Mouse (Mus musculus) C2C12 (cell line): Measurements from ENCODE around the gene Spag6. TPM values are rescaled to one million over a fixed set of nuclear protein-coding genes. Genes with fewer than 3 reads are reported as not detected.
A peak's percentile ranks its signal among the peaks of the same experiment; 100 is the strongest.

ENCODE experiments used
- H3K27me3 ChIP-seq: one replicate; pipeline ENCODE4 v1.6.1; 2011; ENCODE audit not compliant: control insufficient read depth, insufficient read depth, insufficient read length
- H3K36me3 ChIP-seq: one replicate; pipeline ENCODE4 v1.6.1; 2011; ENCODE audit not compliant: control insufficient read depth, insufficient read depth
- H3K4me3 ChIP-seq: one replicate; pipeline ENCODE4 v1.5.1; 2011; ENCODE audit warnings: mild to moderate bottlenecking, control low read depth; ENCODE audit not compliant: poor library complexity, insufficient read depth, severe bottlenecking
- H3K79me2 ChIP-seq: one replicate; pipeline ENCODE4 v1.6.1; 2011; ENCODE audit not compliant: control insufficient read depth, insufficient read depth
- H3K79me3 ChIP-seq: one replicate; pipeline ENCODE4 v1.6.1; 2011; ENCODE audit warnings: low read depth, control low read depth
- H3ac ChIP-seq: one replicate; pipeline ENCODE3; 2011; ENCODE audit warnings: low read depth; ENCODE audit not compliant: control insufficient read depth, insufficient read length
- CEBPB ChIP-seq: IDR thresholded peaks from one replicate; pipeline ENCODE4 v1.6.1; 2011; ENCODE audit warnings: low read depth, mild to moderate bottlenecking, control low read depth, moderate library complexity
- CTCF ChIP-seq: IDR thresholded peaks from one replicate; pipeline ENCODE4 v1.5.1; 2011; ENCODE audit not compliant: control insufficient read depth, insufficient read depth, insufficient read length
- FOSL1 ChIP-seq: IDR thresholded peaks from one replicate; pipeline ENCODE4 v1.8.0; 2011; ENCODE audit warnings: mild to moderate bottlenecking, low read length; ENCODE audit not compliant: poor library complexity, insufficient read depth, severe bottlenecking
- MAX ChIP-seq: IDR thresholded peaks from one replicate; pipeline ENCODE4 v1.6.1; 2011; ENCODE audit warnings: mild to moderate bottlenecking, control low read depth
- MYOD1 ChIP-seq: IDR thresholded peaks from one replicate; pipeline ENCODE4 v1.6.1; 2011; ENCODE audit warnings: low read depth; ENCODE audit not compliant: control insufficient read depth, insufficient read length
- MYOG ChIP-seq: IDR thresholded peaks from one replicate; pipeline ENCODE4 v1.6.1; 2011; ENCODE audit not compliant: control insufficient read depth, insufficient read length; ENCODE audit errors: extremely low read depth
- USF1 ChIP-seq: IDR thresholded peaks from one replicate; pipeline ENCODE4 v1.6.1; 2011; ENCODE audit warnings: low read depth, mild to moderate bottlenecking, control low read depth, moderate library complexity
- polyA plus RNA-seq: library from polyadenylated mRNA; unstranded; fragments of >200 nt; fragmentation: generic; extraction: Trizol; gene quantifications from one replicate; pipeline ENCODE4 v1.2.1, GENCODE M21; 2012; ENCODE audit warnings: missing spikeins

The Spag6 gene
- polyA plus RNA-seq, 1 experiment, result 0.14 TPM

DNA sequence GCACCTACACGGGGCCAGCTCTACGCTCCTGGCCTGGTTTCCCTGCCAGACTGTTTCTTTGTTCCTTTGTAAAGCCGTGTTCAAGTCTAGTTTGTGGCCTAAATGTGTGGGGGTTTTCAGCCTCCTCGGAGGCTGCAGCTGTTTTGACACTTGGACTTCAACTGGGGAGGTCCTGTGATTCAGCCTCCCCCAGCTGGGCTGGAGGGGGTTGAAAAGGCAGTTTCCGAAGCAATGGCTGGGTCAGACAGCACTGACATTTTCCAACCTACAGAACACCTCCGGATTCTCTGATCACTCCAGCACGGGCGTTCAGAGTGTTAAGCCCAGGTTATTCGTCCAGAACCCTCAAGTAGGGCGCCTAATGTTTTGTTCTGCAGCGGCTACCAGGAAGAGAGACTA is 21.1 kb upstream of the Spag6 start:
- no peaks in the 10 kb centered on the region for H3K27me3 ChIP-seq
- peaks cover 7% of the 10 kb centered on the region for H3K36me3 ChIP-seq
- H3ac ChIP-seq, result peak overlapping the region; percentile 93
- peak overlapping the region; percentile 76 for H3K4me3 ChIP-seq
- peaks cover 14% of the 10 kb centered on the region for H3K79me3 ChIP-seq
- H3K79me2 ChIP-seq, result peaks cover 26% of the 10 kb centered on the region
- TF ChIP-seq FOSL1, result no peak
- no peak for TF ChIP-seq MYOG
- TF ChIP-seq MAX, result no peak

DNA sequence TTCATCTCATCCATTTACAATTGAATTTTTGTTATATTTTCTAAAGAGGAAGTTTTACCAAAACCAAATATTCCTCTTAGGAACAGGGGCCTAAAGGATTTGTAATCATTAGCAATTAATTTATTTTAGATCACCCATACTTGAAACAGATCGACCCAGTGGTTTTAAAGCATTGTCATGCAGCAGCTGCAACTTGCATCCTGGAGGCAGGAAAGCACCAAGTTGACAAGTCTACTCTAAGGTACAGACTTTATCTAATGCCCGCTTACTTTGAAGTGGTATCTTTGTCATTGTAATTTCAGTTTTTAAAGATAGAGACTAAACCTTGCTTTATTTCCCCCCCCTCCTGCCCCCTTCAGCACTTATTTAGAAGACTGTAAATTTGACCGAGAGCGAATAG is 20.1 kb upstream of the Spag6 start:
- Histone ChIP-seq H3K27me3 (no peaks in the 10 kb centered on the region), H3K4me3 (no peak overlapping the region), H3K36me3 (peaks cover 7% of the 10 kb centered on the region), H3K79me3 (peaks cover 23% of the 10 kb centered on the region), H3K79me2 (peaks cover 37% of the 10 kb centered on the region), H3ac (no peak overlapping the region)
- TF ChIP-seq MAX (no peak), MYOG (no peak), CEBPB (no peak), MYOD1 (no peak), FOSL1 (no peak), CTCF (no peak), USF1 (no peak)

DNA sequence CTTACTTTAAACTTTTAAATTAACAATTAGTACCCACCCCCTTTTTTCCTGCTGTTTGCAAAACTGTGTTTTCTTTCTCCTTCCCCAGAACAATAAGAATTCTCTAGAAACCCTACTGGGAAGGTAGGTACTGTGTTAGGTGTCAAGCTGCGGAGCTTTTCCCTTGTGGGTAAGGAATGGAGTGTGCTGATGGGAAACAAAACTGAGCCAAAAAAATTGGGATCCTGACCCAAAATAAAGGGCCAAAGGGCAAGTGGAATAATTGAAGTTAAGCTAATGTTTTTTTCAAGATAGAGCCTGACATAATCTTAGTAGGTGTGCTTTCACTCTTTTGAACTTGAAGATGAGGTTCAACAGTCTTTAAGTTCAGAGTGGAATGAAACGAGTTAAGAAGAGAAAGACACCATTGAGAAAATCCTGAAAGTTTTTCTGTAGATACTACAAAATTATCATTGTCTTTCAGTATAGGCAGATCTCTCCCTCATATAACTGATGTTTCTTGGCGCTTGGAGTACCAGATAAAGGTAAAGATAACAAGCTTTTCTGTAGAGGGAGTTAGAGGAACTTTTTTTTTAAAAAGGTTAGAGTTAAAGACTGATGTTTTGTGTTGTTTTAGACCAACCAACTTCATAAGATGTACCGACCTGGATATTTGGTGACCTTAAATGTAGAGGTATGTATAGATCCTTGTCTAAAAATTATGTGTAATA is 19.5 kb upstream of the Spag6 start:
- Histone ChIP-seq H3K27me3 (no peaks in the 10 kb centered on the region), H3K36me3 (peaks cover 7% of the 10 kb centered on the region), H3K4me3 (no peak overlapping the region)

DNA sequence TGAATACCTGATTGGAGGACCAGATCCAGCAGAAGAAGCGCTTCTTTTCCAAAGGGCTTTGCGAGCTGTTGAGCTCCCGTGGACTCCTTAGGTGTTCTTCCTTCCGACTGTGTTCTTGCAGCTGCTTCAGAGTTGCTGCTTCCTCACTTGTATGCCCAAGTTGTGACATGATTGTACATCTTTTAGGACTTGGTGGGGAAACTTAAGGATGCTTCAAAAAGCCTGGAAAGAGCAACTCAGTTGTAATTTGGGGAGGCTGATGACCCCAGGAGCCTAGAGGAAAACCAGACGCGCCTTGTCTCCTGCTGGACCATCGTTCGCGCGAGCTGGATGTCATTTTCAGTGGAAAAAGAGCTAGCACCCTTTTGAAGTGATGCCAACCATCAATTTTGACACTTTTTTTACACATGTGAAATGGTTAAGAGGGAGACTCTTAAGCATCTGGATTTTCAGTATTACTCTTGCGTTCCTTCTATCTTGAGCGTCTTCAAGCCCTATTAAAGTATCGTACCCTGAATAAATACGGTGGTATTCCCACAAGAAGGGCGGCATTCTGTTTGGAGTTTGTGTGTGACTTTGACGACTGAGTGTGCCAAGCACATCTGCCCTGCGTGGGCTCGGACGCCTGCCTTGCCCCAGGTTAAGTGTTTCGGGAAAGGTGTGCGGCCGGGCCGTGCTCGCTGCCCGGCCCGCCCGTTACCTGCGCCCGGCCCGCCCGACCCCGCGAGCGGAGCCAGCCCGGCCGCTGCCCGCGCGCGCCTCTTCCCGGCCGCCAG is 18.0 kb upstream of the Spag6 start:
- peaks cover 41% of the 10 kb centered on the region for H3K79me3 ChIP-seq
- TF ChIP-seq MAX (no peak), FOSL1 (no peak), MYOG (no peak), CEBPB (no peak)
- peak overlapping the region; percentile 74 for H3K4me3 ChIP-seq
- H3K36me3 ChIP-seq, result peaks cover 7% of the 10 kb centered on the region
- peaks cover 58% of the 10 kb centered on the region for H3K79me2 ChIP-seq
- H3K27me3 ChIP-seq, result no peaks in the 10 kb centered on the region
- peak overlapping the region; percentile 62 for H3ac ChIP-seq

More for the DNA sequence above, 19.5 kb upstream of the Spag6 start:
- TF ChIP-seq CTCF, result no peak
- TF ChIP-seq CEBPB, result no peak
- no peak for TF ChIP-seq MAX
- TF ChIP-seq USF1, result no peak
- no peak for TF ChIP-seq MYOG
- TF ChIP-seq FOSL1, result no peak
- TF ChIP-seq MYOD1, result no peak
- Histone ChIP-seq H3K79me2 (peaks cover 42% of the 10 kb centered on the region), H3K79me3 (peaks cover 28% of the 10 kb centered on the region), H3ac (no peak overlapping the region)

DNA sequence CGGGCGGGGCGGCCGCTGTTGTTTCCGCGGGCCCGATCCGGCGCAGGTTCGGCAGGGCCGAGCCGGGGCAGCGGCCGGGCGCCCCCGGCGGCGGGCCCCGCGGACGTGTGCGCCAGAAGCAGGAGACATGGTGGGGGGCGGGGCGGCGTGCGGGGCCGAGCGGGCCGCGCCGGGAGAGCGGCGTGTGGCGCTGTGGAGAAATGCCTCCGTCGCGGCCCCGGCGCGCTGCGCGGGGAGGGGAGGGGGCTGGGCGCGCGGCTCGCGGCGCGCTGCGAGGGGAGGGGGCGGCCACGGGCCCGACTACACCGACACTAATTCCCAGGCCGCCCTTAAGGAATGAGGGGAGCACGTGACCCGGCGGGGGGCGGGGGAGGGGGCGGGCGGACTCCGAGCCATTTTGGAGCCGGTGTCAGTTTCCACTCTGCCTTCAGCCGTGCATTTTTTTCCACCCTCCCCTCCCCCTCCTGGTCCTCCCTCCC is 17.3 kb upstream of the Spag6 start:
- Histone ChIP-seq H3K27me3 (no peaks in the 10 kb centered on the region), H3K36me3 (peaks cover 7% of the 10 kb centered on the region), H3K79me2 (peaks cover 64% of the 10 kb centered on the region), H3ac (peak overlapping the region; percentile 62), H3K4me3 (peak overlapping the region; percentile 74), H3K79me3 (peaks cover 47% of the 10 kb centered on the region)
- TF ChIP-seq MAX, result no peak
- peak; percentile 62 for TF ChIP-seq CTCF
- no peak for TF ChIP-seq MYOD1
- peak; percentile 39 for TF ChIP-seq USF1
- no peak for TF ChIP-seq MYOG
